Mouse (Mus musculus) common myeloid progenitor, adult 5-6 weeks (primary cell): ENCODE results near the gene Qprt. TPM values are rescaled to one million over a fixed set of nuclear protein-coding genes. Genes with fewer than 3 reads are reported as not detected.
A peak's percentile ranks its signal among the peaks of the same experiment; 100 is the strongest.

Experiments
- ATAC-seq: replicated peaks from 2 replicates; pipeline ENCODE4 v1.8.0; 2016; ENCODE audit warnings: low read depth, mild to moderate bottlenecking, moderate TSS enrichment, inconsistent platforms; ENCODE audit not compliant: poor library complexity, severe bottlenecking
- total RNA-seq: library from RNA; stranded (forward); fragments of 200-1000, 187-1606 nt; gene quantifications from 2 replicates; pipeline ENCODE4 v1.2.3, GENCODE M21; 2017

Gene Qprt
- total RNA-seq, 1 experiment from 2014 or later, result 1.8 TPM

DNA sequence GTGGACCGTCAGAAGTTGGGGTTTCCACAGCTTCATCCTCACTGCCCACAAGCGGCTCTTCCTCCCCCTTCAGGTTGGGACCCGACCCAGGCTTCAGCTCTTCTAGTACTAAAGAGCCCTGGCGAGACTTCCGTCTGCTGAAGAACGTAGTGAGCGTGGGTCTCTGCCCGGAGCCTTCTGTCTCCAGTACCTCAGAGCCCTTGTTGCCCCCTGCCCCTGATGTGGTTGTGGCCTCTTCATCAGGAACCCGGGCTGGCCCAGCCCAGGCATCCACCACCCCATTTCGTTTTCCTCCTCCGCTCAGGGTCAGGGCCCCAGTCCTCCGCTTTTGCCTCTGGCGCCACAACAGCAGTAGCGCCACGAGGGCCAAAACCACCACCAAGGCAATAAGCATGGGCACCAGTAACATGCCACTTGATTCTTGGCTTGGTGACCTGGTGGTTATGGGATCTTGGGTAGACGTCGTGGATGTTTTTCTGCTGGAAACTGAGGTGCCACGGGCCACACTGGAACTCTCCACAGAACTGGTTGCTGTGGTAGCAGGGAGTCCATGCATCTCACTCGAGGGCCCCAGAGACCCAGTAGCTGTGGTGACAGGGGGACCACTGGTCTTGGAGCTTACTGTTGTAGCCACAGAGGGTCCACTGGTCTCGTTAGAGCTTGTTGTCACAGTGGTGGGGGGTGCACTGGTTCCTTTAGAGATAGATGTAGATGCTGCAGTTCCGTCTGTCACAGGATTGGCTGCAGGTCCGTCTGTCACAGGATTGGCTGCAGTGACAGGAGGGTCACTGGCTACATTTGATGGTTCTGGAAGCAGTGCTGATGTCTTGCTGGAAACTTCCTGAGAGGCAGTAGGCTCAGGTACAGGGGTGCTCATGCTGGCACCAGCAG, 14.4 kb upstream of the Qprt start:
- ATAC-seq, result peak; percentile 7; the same call in 1 of the 2 replicates

DNA sequence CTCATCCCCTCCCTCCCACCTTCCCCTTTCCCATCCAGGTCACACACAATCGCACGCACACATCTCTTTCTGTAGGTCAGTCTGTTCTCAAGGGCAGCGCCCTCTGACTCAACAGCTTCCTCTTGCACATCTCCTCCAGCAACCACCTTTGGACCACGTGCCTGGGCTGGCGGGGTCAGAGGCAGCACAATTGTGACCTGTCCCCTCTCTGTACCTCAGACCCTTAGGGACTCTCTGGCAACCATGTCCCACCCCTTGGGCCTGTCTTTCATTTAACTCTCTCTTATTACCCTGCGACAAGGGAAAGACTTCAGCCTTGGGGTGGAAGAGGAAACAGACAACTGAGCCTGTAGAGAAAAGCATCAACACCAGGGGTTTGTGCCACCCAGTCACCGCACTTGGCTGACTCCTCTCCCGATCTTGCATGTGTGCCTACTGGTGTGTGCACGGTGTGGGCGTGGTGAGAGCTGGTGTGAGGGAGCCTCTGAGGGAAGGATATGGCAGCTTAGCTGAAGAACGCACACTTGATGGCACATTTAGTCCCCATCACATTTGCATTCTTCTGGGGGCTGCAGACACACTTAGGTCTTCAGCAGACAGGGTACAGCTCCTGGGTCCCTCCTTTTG, 12.9 kb upstream of the Qprt start:
- ATAC-seq, result peak; percentile 16; the same call in 1 of the 2 replicates

DNA sequence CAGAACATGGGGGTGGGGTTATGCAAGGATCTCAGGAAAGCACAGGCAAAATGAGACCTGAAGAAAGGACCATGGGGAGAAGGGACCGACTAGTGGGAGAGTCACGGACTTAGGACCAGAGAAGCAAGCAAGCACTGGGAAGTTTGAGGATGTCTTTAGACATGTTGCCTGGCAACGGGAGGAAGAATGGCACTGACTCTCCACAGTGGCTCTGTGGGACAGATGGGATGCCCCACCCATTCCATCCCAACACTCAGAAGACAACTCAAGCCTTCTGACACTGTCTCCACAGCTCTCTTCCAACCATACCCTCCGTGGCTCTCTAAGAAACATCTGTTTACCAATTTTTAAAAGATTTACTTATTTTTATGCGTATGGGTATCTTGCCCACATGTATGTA, 11.1 kb upstream of the Qprt start:
- no peak for ATAC-seq

DNA sequence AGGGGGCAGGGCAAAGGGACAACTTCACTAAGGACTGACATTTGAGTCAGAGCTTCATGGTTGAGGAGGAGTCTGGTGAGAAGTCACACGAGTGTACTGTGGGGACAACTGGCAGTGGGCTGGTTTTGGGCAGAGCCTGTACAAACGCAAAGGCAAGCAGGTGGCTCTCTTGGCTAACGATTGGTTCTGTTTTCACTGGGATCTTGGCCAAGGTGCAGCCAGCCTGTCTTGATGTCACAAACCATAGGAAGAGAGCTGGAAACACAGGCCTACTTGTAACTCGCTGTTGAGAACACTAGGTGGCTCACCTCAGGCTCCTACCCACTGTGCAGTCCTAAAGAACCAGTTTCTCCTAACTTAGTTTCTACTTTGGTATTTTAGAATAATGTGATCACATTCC, 7.6 kb upstream of the Qprt start:
- peak; percentile 88 for ATAC-seq

DNA sequence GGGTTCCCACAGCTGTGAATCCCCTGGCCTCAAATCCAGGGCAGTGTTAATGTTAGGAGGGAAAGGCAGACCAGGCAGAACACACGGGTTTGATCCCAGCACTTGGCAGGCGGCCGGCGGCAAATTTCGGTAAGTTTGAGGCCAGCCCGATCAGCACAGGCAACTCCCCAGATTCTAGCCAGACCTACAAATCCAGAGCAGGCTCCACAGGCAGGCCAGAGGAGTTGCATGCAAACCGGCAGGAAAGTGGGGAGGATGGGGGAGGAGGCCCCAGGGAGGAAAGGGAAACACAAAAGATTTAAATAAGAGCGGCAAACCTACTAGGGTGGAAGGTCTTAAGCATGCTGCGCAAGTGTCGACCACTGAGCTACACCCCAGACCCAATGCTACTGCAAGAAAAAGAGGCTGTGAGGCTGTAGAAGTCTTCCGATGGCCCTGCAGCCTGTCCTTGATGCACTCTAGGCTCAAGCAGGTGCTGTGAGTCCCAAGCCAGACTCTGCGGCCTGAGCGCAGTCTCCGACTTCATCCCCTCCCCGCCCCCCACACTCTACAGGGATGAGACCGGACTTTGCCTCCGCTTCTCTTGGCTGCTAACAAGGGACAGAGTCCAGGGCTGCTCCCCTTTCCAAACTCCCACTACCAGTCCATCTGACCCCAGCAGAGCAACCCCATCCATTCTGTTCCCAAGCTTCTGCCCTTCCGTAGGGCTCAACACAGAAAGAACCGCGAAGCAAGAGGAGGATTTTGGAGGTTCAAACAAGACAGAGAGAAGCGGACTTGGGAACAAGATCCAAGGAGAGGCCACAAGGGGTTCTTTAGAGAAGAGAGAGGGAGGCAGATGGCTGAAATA, 740 bp downstream of the Qprt start:
- ATAC-seq, result no peak

DNA sequence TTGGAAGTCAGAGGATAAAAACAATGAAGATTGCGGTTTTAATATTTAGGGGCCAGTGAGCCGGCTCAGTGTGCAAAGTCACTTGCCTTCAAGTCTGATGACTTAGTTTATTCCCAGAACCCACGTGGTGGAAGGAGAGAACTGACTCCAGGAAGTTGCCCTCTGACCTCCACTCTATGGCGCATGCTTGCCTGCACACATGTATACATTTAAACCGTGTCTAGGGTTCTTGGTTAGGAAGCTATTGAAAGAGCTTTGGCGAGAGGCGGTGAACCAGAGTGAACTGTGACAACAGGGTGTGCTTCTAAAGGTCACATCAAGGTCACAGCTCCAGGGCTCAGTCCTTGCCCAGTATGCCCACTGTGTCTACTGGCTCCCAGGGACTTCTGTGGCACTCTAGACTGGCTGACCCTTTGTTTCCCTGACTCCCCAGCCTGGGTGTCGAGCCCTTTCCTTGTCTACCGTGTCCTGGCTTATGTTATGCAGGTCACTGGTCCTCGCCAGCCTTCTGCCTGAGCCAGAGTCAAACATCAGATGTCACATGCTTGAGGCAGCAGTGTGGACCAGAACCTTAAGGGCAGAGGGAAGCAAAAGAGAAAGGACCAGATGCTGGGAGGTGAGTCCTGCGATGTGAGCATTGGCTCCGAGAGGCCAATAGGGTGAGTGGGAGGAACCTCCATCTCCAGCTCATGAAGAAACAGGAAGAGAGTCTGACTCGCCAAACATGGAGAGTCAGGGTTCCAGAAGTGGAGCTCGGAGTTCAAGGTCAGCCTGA, 3.2 kb downstream of the Qprt start:
- ATAC-seq, result no peak

DNA sequence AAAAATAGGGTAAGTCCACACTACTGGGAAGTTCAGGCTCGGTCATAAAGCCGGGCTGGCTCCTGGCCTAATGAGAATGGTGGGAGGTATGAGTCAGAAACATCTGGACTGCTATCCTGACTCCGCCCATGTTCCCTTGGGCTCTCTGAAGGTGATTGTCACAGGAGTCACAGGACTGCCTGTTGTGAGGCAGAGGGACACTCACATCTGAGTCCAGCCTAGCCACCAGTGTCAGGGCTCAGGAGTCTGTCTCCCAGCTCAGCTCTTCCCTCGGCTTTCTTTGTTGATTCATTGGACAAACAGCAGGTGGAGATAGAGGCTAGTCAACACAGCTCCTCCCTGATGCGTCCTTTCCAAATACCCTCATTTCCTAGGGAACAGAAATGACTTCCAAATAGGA, 4.1 kb downstream of the Qprt start:
- no peak for ATAC-seq

DNA sequence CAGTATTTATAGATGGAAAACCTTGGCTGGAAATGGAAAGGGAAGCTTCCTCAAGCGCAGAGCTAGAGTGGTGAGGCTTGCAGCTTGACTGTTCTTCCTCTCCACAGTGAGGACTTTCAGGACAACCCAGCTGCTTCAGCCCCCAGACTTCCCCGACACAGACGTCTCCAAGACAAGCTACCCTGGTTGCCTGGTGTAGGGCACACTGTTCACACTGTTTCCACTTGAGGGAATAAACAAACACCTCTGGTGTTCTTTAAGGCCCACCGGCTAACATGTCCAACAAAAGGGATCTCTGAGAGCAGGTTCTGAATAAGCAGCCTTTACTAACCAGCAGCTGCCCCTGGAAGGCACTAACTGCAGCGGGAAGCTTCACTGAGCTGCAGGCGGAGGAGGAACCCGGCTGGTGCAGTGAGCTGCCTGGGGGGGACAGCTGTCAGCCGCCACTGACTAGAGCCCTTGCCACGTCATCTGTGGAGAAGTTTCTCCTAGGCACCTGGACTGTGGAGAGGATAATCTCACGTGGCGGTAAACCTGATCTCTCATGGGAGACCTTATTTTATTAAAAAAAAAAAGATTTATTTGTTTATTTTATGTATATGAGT, 5.6 kb downstream of the Qprt start:
- no peak for ATAC-seq

DNA sequence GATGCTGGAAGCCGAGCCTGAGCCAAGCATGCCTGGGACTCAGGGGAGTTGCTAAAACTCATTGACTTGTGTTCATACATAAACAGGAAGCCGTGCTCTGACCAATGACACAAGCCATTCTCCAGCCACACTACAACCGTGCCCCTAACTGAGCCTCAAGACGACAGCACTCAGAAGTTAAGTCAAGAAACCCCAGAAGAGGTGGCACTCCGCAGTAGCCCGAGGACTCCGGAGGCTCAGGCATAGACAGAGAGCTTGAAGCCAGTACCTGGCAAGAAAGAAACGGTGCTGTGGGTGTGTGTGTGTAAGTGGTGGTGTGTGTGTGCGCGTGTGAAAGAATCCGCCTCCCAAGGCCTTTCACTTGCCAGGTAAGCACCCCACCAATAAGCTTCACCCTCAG, 7.1 kb downstream of the Qprt start:
- ATAC-seq, result no peak

DNA sequence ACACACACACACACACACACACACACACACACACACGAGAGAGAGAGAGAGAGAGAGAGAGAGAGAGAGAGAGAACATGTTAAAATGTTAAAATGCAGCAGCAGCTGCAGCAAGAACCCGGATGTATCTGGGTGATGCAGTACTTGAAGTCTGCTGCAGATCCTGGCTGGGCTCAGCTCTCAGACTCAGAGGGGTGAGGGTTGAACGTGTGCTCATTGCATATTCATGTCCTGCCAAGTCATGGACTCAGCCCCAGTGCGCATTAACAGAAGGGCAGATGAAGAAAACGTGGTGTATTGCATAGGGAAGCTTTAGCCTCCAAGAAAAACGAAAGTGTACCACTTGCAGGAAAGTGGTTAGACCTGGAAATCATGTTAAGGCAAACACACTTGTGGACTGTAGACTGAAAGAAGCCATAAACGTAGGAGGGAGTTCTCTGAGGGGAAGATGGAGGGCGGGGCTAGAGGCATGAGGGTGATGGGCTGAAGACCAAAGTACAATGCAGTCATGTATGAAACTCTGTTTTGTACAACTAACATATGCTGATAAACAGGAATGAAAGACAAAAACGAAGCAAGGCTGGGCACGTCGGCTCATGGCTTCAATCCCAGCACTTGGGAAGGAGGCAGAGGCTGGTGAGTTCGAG, 8.3 kb downstream of the Qprt start:
- ATAC-seq, result peak; percentile 41

DNA sequence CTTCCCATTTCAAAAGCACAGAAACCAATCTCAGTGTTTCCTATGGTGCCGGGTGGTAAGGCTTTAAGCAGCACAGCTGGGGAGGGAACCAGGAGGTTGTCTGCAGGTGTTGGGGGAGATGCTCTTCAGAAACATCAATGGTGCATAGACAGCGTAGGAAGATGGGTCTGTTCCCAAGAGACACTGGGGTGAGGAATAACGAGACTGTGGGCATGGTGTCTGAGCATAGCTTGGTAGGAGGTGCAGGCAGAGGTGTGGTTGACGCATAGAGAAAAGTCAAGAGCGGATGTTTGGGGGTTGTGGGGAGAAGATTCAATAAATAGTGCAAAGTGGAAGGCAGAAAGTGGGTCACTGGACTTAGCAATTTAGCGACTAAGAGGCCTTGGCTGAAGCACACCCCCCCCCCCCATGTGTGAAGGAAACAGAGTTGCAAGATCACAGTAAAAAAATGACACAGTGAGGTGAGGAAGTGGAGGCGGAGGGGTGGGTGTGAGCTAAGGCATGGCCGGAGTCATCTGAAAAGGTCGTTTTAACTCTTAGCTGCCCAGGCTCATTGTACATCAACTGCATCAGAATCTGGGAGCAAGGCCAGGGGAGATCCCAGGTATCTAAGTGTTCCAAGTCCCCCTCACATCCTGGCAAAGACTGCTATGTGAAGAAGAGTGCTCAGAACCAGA, 9.0 kb downstream of the Qprt start:
- ATAC-seq, result no peak

DNA sequence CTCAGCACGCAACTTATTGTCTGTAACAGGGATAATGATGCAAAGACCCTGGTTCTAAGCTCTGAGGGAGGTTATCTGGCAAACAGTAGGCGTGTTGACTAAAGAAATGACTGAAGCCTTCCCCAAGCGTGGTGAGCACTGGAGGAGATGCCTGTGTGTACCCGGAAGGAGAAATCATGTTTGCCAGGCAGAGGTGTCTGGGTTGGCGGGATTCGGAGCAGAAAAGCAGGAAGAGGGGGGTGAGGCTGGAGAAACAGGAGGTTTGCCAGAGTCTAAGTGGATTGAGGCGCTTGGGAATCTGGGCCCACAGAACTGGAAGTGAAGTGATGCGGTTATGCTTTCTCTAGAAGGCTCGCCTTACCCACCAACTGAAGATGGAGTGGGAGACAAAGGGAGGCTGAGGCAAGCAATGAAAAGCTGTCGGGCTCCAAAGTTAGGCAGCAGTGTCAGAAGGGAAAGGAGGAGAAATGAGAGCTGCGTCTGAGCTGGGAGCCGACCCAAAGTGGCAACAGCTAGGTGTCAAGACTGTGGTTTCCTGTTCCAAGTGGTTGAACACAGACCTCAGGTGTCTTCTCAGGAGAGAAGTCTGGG, 9.7 kb downstream of the Qprt start:
- ATAC-seq, result no peak

DNA sequence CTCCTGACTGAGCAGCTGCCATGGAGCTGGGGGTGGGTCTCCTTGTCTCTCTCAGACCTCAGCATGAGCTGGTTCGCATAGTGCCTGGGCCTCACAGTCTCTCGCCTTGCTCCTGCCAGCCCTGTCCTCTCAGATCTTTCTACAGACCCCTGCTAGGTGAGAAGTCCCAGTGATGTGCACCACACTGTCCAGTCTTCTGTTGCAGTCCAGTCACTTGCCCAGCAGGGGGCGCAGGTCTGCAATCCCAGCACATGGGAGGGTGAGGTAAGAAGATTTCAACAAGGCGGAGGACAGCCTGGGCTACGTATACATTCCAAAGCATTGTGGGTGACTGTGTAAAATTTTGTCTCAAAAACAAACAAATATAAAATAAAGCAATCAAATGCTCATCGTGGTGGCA, 10.6 kb downstream of the Qprt start:
- peak; percentile 38 for ATAC-seq

DNA sequence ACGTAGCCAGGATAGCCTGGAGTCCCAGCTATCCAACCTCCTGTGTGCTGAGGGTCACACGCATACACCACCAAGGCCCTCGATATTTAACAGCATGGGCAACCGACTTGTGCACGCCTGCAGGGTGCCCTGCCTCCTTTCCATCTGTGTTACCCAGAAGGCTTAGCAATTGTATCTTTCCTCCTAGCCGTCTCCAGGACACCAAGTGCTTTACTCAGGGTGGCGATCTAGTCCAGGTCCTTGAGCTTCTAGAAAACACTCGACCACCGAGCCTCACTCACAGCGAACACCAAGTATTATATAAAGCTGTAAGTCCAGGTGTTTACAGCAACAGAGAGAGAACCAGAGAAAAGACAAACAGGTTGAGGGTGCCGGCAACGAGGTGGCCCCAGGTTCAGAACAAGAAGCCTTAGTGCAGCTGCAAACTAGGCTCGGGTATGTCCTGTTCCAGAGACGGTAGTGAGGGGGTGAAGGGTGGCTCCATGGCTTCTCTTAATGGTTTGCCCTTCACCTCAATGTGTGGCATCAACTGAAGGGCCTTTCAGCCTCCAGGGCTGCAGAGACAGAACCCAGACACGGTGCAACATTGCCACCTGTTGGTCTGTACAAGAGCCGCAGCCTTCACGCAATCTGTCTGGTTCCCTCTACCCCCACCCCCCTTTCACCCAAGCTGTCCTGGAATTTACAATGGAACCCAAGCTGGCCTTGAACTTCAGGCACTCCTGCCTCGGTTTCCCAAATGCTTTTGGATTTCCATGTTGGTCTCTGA, 11.6 kb downstream of the Qprt start:
- ATAC-seq, result peak; percentile 75

DNA sequence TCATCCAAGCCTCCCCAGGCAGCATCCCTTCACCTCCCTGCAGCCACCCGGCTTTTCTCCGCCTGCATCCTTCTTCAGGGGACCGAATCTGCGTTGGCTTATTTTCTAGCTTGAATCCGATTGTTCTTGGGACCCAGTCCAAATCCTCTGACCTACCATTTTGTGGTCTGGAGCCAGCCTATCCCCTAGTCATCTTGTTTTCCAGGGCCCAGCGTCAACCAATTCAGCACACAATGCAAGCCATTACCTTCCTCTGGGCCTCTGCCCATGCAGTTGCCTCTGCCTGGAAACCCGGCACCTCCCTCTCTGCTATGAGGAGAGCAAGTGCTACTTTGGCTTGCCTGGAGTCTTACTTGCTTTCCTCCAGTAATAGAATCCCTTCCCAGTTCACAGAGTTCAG, 16.5 kb downstream of the Qprt start:
- no peak for ATAC-seq

DNA sequence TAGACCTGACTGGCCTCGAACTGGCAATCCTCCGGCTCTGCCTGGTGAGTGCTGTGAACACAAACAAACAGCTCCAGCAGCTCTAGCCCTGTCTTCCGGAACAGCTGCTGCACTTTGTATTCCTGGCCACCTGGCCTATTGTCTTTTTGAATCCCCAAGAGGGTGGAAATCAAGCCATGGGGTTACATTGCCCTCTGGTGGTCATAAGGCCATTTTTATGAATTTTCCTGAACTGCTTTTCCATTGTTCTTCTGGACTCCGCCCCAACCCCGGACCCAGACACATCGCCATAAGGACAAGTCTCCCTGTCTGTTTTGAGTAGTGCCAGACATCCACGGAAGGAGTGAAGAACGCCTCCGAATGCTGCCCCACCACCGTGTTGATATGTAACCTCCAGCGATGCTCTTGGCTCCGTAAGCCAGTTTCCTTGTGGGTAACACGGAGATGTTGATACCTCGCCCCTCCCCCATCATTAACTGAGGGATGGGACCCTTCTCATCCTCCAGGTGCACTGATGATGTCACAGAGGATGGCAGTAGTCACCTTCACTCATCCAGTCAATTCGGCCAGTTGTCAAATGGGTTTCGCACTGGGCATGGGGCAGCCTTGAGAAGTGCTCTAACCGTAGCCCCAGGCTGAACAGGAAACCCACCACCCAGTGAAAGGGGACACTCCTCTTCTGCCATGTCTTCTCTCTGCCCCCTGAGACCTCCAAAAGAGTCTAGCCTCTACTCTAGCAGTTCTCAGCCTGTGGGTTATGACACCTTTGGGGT, 17.3 kb downstream of the Qprt start:
- ATAC-seq, result peak; percentile 70

DNA sequence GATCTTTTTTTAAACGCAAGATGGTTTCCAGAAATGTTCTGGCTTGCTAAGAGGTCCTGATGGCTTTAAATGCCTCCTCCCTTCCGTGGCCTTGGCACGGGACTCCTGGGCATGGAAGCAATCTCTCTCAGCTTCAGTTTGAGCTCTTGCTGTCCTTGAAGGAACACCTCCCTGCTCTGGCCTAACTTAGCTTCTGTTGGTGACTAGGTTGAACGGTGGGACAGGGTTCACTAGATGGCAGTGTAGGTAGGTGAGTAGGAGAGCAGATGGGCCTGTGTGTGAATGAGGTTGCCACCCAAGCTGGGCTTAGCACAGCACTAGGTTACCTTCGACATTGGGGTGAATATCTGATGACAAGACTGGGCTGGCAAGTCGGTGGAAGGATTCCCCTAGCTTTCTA, 18.1 kb downstream of the Qprt start:
- ATAC-seq, result peak; percentile 39
